Mouse (Mus musculus) fibroblast of lung, adult 2 months (primary cell): ENCODE data around the gene Vps45.

Experiments used
- DNase-seq: peaks from one replicate; pipeline ENCODE4 v3.0.0-alpha.2; 2011; ENCODE audit warnings: low read depth

The Vps45 gene

GRCm38 (mm10) chr3:96038156-96038555 is 20.1 kb downstream of the Vps45 start:
- DNase-seq = no peak

DNA sequence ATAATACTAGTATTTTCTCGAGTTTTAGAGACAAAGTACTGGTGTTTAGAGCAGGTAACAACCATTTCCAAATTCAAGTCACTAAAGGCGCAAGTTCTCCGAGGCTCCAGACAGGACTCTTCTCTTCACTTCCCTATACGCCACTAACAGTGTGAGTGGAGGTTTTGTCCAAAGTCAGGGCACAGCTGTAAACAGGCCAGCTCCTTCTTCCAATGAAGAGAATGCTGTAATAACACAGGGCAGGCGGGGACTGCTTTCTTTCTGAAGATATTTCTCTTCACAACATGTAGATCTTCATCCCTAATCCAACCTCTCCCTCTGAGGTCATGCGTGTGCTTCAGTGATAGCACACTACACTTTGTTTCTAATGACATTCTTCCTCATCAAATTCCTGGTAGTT is 21.5 kb downstream of the Vps45 start:
- DNase-seq = no peak

- DNase-seq = no peak
Observed at GRCm38 (mm10) chr3:96033046-96033445, 25.2 kb downstream of the Vps45 start.

- no peak for DNase-seq
Observed at GRCm38 (mm10) chr3:96032652-96033017, 25.6 kb downstream of the Vps45 start.

- no peak for DNase-seq
Observed at GRCm38 (mm10) chr3:96031991-96032651, 26.1 kb downstream of the Vps45 start.

DNA sequence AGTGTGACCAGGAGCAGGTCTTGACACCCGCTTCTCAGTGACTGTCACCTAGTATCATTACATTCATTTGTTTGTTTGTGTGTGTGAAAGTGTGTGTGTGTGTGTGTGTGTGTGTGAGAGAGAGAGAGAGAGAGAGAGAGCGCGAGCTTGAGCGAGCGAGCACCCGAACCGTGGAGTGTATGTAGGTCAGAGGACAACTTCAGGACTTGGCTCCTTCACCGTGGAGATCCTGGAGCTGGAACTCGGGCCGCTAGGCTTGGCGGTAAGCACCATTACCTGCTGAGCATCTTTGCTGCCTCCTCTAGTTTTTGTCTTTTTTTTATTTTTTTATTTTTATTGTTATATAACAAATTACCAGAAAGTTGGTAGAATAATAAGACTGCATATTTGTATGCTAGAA is 28.5 kb downstream of the Vps45 start:
- DNase-seq = no peak

DNA sequence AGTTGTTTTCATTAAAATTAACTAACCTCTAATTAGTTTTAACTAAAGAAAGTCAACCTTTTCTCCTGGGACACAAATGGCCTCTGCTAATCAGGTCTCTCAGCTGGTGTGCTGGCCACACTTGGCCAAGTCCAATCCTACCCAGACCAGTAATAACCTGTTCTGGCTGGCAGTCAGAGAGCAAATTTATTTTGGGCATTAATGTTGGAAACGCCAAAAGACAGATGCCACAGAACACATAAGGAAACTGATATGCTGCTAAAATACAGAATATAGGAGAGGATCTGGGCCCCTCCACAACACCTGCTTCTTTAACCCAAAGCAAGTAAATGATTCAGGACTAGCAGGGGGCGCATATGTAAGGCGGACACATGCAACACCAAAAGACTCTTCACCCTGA is 28.9 kb downstream of the Vps45 start:
- DNase-seq = no peak

DNA sequence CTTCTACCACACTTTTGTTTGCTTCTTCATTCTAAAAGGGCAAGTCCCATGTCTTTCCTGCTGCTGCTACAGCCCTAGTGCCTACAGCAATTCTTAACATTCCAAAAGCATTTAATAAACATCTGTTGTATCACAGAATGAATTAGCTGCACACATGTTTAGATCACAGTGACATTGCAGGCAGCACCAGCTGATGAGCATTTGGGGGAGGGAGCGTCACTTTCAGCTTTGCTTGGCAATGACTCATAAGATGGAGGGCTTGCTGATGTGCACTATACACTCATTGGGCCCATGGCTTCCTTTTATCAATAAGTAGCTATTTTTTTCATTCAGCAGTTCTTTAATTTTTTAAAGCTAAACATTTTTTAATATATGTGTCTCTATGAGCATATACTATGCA is 30.4 kb downstream of the Vps45 start:
- DNase-seq = no peak

DNA sequence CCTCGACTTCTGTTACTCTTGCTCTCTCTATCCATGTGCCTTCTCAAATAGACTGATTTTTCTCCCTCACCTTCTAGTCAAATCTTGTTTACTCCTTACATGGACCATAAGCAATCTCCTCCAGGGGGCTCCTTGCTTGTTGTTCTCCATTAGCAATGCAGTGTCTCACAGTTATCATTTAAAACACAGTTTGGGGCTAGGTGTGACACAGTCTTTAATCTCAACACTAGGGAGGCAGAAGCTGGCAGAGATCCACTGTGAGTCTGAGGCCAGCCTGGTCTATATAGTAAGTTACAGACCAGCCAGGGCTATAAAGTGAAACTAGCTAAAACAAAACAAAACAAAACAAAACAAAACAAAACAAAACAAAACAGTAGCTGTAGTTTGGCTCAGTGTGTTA is 31.1 kb downstream of the Vps45 start:
- DNase-seq = no peak

GRCm38 (mm10) chr3:96021421-96022128 is 36.7 kb downstream of the Vps45 start:
- DNase-seq = no peak

DNA sequence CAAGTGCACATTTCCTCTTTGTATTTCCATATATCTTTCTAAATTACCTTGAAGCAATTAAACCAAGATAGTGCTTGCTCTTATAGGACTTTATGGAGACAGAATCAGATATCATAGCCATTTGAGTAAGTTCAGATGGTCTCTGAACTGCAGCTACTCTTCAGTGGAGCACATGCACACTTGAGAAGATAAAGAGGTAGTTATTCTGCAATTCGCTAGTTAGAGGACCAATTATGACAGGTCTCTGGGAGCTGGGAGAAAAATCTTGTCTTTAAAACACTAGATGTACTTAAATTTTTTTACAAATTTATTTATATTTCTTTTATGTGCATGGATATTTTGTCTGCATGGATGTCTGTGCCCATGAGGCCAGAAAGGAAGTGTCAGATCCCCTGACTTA is 37.5 kb downstream of the Vps45 start:
- DNase-seq = no peak

GRCm38 (mm10) chr3:96017461-96017860 is 40.8 kb downstream of the Vps45 start:
- DNase-seq = no peak

DNA sequence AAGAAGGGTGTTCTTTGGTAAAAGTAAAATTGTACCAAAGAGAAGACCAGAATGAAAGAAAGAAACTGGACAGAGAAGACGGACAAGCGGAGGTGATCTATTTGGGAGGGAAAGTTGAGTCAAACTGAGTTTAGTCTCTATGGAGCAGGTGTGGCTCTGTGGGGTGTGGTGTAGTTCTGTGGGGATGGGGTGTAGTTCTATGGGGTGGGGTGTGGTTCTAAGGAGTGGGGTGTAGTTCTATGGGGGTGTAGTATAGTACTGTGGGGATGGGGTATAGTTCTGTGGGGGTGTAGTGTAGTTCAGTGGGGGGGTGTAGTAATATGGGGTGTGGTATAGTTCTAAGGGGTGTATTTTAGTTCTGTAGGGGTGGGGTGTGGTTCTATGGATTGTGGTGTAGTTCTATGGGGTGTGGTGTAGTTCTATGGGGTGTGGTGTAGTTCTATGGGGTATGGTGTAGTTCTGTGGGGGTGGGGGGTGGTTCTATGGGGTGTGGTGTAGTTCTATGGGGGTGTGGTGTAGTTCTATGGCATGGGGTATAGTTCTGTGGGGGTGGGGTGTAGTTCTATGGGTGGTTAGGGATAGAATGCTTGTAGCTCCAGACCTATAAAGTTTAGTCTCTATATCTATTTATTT is 41.9 kb downstream of the Vps45 start:
- DNase-seq = no peak

DNA sequence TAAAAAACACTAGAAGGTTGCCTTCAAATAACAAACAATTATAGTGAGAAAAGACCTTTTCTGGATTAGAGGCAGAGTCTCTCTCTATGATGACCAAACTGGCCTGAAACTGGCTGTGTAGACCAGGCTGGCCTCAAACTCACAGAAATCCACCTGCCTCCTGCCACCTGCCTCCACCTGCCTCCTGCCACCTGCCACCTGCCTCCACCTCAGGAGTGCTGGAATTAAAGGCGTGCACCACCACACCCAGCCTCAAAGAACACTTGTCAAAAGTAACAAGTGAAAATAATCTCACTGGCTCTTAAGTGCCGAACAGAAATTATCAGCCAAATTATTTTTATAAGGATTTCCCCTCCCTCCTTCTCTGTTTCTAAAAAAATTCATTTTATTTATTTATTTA is 42.6 kb downstream of the Vps45 start:
- no peak for DNase-seq

- DNase-seq = no peak
Observed at GRCm38 (mm10) chr3:96012805-96013204, 45.5 kb downstream of the Vps45 start.

- DNase-seq = no peak
Observed at GRCm38 (mm10) chr3:96008463-96008862, 49.8 kb downstream of the Vps45 start.

- no peak for DNase-seq
Observed at GRCm38 (mm10) chr3:96001560-96001959, 56.7 kb downstream of the Vps45 start.

GRCm38 (mm10) chr3:96000921-96001501 is 57.3 kb downstream of the Vps45 start:
- DNase-seq = no peak

DNA sequence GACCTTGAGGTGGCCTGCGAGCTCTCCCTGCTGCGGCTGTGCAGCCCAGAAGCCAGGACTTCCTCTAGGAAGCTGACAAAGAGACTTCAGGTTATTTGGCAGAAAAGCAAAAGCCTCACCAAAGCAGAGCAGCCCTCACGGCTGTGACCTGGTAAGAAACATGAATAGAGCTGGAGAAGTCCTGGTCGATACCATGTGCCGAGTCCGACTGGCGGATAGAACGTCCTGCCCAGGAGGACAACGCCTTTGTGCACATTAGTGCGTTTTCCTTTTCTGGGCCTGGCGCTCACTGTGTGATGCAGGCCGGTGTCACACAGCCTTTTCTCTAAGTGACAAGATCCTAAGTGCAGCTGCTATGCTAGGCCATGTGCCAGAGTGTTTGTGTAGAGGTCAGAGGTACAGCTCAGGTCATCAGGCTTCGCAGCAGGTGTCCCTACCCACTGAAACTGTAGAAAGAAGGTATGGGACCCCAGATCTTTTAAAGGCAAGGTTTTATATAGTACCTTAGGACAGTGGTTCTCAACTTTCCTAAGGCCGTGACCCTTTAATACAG is 58.1 kb downstream of the Vps45 start:
- DNase-seq = no peak

GRCm38 (mm10) chr3:95999308-96000079 is 58.8 kb downstream of the Vps45 start:
- no peak for DNase-seq

- DNase-seq = no peak
Observed at GRCm38 (mm10) chr3:95997203-95997721, 61.0 kb downstream of the Vps45 start.
